Mouse (Mus musculus): ENCODE measurements around the gene Efna2. TPM values are rescaled to one million over a fixed set of nuclear protein-coding genes. Genes with fewer than 3 reads are reported as not detected.

Efna2 gene
- 3.2 and 4.0 TPM in 2 replicates for polyA plus RNA-seq (2012; rRNA removed)

DNA sequence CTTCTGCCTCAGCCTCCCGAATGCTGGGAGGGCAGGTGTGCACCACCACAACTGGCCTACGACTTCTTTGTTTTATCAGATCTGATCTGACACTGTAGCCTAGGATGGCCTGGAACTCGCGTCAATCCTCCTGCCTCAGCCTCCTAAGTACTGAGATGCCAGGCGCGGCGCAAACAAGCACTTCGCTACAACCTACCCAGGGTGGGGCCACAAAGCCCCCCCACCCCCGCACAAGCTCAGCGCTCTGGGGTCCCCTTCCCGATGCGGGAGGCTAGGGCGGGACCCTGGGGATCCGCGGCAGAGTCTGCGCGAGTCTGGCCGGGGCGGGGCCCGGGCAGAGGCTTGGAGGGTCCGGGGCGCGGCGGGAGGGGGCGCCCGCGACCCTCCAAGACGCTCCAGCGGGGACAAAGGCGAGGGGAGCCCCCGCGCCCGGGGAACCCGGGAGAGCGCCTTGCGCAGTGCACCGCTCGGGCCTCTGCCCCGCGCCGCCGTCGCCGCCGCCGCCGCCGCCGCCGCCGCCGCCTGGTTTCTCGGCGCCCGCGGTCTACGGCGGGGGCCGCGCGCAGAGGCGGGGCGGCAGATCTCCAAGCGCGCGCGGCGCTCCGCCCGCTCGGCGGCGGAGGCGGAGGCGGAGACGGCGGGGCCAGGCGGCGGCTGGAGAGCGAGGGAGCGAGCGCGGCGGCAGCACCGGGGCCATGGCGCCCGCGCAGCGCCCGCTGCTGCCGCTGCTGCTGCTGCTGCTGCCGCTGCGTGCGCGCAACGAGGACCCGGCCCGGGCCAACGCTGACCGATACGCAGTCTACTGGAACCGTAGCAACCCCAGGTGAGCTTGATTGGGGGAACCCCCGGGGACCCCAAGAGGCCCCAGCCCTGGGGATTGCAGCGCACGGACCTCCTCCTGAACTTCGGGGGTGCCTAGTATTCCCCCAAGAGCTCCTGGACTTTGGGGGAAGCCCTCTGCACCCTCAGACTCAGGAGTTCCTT is at the start of gene Efna2:
Gene Efna2 (plus strand): TSS at position 415 of the 984 bp plus-strand sequence.
- no peak for DNase-seq (ENCODE audit: low read depth)

DNA sequence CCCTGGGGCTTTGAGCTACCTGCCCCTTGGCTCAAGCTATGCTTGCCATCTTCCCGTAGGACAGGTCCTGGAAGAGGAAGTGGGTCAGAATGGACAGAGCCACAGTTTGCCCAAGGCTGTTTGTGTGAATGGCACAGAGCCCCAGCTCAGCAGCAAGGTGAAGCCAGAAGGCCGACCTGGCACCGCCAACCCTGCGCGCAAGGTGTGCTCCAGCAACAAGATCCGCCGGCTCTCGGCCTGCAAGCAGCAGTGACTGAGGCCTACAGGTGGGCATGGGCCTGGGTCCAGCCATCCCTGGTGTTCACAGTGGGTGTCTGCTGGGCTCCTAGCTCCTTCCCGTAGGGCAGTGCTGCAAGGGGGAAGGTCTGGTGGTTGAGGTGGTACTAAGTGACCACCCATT is 49.4 kb upstream of the Efna2 start:
- DNase-seq (ENCODE audit: low read depth) = no peak

DNA sequence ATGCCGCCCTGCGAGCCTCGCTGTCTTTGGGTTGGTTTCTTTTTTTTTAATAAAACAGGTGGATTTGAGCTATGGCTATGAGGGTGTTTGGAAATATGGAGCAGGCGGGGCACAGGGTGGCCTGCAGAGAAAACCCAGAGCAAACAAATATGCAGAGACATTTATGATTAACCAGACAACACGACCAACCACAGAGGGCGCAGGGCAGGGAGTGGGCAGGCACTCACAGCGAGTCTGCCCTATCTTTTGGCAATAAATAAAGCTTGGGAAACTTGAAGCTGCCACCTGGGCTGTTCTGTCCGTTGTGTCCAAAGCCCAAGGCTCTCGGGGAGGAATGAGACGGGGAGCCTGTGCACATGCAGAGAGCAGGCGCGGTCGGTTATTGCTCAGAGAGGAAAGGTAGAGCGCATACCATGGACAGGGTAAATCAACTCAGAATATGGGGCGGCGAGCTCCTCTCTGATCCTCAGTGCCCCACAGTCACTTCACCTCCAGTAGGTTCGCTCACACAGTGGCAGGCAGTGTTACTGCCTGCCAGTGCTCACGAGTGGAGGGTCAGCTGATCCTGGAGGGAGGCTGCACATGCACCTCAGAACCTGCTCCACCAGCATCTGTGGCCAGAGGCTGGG is 48.8 kb upstream of the Efna2 start:
- no peak for DNase-seq (ENCODE audit: low read depth)

DNA sequence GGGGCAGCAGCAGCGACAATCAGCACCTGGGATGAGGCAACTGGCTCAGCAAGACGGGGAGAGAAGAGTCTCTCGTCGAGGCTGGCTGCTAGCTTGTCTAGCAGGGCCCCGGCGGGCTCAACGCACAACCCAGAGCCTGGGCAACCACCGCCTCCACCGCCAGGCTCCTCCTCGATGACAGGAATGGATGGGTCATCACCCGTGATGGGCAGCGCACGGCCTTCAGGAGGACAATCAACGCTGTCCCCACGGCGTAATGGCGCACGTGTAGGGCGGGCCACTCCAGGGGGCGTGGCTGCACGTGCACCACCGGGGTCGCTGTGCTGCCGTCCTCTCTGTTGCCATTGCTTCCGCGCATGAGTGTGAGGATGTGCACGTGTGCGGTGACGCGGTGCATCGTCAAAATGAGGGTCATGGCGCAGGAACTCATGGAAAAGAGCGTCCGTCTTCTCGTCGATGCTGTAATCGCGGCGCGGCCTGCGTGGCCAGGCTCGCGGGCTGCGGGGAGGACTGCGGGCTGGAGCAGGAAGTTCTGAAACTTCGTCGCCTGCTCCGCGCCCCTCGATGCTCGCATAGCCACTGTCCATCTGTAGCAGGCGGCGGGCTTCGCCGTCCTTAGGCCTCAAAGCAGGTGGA is 47.8 kb upstream of the Efna2 start:
- DNase-seq (ENCODE audit: low read depth) = no peak

DNA sequence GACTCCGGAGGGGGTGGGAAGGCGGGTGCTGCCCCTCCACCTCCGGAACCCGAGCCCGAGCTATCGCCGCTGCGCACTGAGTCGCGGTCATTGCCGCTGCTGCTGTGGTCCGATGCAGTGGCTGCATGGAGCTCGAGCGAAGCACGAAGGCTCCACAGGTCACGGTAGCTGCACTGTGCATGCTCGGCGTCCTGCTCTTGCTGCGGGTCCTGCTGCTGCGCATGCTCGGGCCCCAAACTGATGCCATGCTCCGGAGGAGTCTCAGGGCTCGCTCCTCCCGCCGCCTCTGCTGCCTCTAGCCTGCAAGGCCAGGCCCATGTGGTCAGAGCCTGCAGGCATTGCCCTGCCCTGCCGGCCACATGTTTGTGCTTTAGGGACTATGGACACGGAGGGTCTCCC is 47.3 kb upstream of the Efna2 start:
- DNase-seq (ENCODE audit: low read depth) = no peak

DNA sequence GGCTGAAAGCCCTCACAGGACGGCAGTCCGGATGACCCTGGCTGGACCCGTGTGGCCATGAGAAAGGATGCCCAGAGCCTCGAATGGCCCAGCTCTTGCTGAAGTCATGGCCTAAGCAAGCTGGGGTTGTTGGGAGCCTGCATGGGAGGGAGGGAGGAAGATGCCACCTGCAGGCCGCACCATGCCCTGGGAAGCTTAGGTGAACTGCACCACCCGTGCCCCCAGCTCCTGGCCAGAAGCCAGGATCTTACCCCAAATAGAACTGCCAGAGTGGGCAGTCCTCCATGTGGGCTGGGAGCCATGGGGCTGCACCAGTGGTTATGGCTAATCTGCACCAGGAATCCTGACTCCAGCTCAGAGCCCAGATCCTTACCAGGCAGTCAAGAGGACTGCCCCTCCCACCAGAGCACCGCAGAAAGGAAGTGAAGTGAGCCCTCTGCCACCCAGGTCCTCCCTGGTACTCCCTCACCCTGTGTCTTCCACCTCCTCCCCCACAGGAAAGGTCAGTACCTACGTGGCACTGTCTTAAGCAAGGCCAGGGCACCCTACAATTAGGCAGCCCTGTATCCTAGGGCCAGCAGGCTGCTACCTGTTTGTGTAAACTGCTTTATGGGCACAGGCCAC is 45.9 kb upstream of the Efna2 start:
- DNase-seq (ENCODE audit: low read depth) = no peak

DNA sequence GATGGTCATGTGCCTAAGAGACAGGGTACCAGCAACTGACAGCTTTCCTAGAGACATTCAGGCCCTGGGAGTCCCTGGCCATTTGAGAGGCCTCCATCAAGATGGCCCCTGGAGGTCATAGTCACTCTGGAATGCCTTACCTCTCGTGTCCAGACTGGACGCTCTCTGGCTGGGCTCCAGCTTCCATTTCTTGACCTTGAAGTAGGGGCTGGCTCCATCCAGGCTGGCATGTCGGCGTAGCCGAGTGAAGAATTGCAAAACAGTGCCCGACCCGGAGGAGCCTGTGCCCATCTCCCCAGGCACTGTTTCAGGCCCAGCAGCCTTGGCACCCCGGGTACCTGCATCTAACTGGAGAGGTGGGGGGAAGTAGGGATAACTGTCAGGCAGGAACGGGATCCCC is 44.9 kb upstream of the Efna2 start:
- DNase-seq (ENCODE audit: low read depth) = no peak

DNA sequence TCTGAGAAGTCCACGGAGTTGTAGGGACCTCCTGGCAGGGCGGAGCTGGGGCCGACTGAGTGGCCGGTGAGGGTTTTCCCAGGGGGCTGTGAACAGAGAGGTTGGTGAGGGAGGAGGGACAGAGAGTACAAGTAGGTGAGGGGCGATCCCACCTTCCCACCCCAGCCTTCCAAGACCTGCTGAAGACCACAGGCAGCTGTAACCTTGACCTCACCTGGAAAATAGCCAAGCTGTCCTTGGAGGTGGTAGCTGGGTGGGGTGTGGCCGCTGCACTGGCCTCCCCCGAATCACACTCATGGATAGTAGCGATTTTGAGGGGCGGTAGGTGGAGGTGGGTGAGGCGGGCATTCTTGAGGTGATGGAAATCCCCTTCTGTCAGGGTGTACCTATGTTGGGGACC is 44.1 kb upstream of the Efna2 start:
- DNase-seq (ENCODE audit: low read depth) = no peak

DNA sequence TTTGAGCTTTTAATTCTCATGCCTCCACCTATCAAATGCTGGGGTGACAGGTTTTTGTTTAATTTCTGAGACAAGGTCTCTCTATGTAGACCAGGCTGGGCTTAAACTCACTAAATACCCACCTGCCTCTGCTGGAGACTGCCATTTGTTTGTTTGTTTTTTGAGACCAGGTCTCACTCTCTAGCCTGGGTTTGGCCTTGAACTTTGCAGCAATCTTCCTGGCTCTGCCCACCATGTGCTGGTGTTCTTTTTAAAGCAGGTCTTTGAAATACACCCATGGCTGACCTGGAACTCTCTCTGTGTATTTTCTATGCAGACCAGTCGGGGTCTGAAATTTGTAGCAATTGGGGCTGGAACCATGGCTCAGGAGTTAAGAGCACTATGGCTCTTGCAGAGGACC is 43.6 kb upstream of the Efna2 start:
- no peak for DNase-seq (ENCODE audit: low read depth)

DNA sequence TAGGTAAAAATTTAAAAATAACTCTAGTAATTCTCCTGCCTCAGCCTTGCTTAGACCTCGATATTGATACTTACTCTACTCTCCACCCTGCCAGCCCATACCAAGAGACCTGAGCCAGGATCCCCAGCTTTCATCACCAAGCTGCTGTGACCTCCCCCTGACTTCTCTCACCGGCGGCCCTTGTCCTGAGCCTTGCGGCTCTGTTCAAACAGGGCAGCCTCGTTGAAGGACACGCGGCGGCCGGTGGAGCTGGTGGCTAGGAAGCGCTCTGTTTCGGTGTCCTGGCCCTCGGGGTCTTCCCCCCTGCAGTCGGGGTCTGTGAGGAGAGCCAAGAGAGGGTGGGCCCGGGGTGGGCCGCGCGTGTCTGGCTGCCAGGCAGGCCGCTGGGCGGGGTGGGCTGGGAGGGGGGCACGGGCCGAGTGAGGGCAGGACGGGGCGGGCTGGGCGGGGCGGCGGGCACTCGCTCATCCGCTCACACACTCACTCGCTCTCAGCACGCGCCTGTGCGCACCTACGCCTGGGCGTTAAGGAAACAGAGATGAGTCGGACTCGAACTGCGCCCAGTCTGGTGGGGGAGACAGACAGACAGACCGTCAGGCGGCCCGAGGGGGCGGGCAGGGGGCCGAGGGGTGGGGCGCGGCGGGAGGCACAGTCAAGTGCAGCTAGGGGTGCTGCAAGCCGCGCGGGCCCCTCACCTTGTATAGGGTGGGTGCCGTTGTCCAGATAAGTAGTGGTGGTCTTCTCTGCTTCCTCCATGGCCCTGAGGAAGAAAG is 42.9 kb upstream of the Efna2 start:
- no peak for DNase-seq (ENCODE audit: low read depth)

DNA sequence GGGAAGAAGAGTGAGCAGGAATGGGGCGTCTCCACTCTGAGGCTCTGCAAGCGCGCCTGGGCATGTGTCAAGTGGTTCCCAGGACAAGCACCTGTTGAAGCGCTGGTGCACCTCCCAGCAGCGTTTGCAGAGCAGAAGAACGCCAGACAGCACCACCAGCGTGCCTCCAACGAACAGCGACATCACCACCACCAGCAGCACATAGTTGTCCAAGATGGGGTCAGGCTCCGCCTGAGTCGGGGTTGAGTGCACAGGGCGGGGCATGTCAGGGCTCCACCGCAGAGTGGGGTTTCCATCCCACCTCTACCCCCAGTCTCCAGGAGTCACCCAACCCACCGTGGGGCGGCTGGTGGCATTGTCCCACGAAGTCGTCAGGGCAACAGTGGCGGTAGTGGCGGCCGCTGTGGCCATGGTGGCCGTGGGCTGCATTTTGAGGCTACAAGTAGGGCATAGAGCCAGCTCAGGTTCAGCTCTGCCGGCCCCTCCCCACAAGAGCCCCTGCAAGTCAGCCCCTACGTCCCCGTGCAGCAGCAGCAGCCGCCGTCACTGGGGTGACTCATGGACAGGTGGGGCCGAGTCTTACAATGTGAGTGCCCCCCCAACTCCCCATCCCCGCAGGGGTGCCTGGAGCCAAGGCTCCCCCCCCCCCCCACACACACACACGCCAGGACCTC is 42.2 kb upstream of the Efna2 start:
- no peak for DNase-seq (ENCODE audit: low read depth)

DNA sequence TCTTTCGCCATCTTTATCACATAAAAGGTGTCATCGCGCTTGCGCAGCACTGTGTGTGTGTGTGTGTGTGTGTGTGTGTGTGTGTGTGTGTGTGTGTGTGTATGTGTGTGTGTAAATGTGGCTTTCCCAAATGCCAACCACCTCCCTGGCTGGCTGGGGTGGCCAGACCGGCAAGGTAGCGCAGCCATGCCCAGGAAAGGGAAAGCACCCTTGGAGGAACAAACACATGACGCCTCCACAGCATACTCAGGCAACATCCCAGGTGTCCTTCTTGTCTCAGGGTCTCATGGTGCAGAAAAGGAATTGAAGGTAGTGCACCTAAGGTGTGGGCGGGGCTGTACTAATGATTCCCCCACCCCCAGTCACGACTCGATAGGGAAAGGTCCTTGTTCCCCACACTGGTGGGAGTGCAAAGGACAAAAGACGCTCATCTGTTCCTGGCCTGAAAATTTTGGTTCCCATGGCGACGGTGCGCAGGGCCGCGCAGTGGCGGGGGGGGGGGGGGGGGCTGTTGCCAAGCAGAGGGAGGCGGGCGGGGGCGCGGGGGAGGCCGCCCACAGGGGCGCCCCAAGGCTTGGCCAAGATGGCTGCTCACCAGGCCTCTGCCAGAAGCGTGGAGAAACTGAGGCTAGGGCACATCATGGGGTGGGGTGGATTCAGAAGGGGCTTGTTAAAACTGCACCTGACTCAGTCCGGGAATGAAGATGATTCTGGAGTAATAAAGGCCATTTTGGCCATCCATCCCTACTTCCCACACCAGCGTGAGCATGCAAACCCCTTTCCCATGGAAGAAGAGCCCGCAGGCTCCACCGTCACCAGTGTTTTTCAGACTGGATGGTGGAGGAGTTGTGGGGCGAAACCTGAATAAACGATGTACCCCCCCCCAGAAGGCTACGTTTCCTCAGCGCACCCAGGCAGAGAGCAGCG is 41.4 kb upstream of the Efna2 start:
- no peak for DNase-seq (ENCODE audit: low read depth)

DNA sequence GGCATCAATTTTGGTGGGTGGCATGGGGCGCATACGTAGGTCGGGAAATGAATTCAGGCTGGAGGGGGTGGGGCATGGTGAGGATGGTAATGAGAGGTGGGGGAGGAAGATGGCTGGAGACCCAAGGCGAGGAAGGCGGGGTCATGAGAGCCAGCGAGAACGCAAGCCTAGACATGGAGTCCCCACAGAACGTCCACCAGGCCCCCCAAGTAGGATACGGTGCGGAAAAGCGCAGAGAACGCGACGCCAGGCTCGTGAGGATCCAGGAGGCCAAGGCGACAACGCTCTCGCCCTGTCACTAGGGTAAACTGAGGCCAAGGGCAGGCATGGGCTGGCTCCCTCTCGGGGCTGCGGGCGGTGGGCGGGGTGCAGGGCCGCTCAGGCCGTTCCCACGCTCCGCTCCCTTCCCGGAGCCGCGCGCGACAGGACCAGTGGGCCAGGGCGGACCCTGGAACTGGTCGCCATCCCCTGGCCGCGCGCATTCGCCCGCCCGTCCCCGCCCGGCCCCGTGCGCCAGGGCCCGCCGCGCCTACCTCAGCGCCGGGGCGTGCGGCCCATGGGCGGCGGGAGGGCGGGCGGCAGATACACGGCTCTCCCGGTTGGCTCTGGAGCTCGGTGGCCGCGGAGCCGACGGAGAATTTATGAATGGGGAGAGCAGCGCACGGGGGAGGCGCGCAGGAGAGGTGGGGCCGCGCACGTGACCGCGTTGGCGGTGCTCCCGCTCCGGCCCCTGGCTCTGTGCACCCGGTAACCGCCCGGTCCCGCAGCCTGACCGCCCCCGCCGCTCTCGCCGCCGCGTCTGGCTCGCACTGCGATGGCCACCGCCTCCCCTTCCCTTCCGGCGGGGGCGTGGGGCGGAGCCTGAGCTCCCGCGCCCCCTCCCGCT is 40.5 kb upstream of the Efna2 start, which contains the start of gene Atp5d:
Gene Atp5d (plus strand): TSS at position 80 of the 886 bp plus-strand sequence.
- no peak for DNase-seq (ENCODE audit: low read depth)

DNA sequence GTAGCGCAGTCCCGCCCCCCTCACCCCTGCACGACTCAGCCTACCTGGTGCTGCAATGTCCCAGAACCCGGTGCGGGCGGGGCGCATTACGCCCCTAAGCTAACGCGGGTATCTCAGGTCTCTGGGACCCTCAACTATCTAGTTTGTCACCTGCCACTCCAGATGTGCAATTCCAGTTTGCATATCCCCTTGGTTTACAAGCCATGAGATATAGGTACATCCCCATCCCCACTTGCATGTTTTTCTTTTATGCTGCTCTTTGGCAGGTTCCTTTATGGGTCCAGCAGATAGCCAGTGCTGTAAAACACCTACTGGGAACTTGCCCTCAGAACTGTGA is 39.9 kb upstream of the Efna2 start:
- no peak for DNase-seq (ENCODE audit: low read depth)

DNA sequence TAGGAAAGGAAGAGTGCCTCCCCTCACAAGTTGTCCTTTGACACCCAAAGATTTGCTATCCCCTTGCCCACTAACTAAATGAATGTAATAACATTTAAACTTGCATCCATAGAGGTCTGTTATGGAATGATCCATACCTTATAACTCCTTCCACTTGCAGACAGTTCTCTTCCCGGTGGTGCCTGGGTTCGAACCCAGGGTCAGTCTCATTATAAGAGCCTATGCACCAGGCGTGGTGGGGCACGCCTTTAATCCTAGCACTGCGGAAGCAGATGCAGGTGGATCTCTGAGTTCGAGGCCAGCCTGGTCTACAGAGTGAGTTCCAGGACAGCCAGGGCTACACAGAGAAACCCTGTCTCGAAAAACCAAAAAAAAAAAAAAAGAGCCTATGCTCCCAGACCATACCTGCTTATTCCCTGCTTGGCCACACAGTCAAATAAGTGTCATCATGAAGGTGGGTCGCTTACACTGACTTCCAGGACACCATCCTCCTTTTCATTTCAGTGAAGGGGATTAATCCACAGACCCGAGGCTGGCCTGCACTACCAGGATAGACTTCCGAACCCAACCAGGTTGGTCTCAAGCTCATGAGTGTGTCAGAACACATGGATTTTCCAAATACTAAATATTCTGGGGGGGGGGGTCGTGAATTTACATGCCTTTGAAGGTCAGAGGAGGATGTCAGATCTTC is 39.2 kb upstream of the Efna2 start:
- no peak for DNase-seq (ENCODE audit: low read depth)

DNA sequence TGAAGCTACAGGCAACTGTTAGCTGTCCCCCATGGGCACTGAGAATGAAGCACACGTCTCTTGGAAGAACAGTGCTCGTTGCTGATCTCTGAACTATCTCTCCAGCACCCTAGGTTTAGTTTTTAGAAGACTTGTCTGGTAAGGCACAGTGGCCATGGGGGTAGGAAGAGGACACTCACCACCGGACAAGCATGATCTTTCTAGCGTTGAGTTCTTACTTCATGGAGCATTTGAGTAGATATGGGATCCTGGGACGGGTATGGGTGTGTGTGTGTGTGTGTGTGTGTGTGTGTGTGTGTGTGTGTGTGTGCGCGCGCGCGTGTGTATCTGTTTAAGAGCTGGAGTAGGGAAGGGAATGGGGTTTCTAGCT is 38.6 kb upstream of the Efna2 start, which contains the start of gene Cbarp:
Gene Cbarp (minus strand): TSS at position 170 of the 370 bp plus-strand sequence.
- no peak for DNase-seq (ENCODE audit: low read depth)

DNA sequence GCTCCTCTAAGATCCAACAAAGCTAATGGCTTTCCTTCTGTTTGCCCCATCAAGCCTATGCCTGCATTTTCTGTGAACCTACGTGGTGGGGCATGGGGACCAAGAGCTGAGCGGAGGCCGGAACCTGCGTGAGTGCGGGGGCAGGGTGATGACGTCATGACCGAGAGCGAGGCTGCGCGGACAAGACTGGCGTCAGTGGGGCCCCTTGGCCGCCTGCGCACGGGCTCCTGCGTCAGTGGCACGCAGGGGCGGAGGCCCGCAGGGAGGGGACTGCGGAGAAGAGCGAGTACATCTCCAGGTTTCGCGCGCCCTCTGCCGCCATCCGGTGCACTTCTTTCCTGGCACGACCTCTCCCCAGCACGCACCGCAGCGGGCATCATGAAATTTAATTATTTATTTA is 38.0 kb upstream of the Efna2 start:
- no peak for DNase-seq (ENCODE audit: low read depth)

Measured in gonadal fat pad, adult 2 months (tissue).